Mouse (Mus musculus) ovary, postnatal 10 days (tissue): ENCODE results near the gene Olfr1293-ps.

Source experiments
- DNase-seq: peaks from one replicate; pipeline ENCODE4 v3.0.0; 2022; ENCODE audit warnings: low spot score

Olfr1293-ps gene

DNA sequence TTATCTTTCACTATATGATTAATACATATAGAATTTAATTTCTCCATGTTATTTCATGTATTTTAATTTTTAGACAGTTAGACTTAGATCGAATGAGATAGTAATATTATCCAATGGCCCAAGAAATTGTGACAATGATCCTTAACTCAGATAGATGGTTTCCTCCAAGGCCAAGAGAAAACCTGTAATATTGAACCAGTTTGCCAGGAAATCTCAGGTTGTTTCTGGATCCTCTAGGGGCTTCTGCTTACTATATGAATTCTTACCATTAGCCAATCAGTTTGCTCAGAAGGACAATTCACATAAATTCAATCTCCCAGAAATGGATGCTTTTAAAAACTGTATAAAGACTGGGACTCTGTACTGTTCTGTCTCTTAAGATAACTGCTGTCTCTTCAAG, at the start of gene Olfr1293-ps:
TSS of gene Olfr1293-ps (plus strand) at position 301 of the 400 bp plus-strand sequence.
- no peak for DNase-seq

DNA sequence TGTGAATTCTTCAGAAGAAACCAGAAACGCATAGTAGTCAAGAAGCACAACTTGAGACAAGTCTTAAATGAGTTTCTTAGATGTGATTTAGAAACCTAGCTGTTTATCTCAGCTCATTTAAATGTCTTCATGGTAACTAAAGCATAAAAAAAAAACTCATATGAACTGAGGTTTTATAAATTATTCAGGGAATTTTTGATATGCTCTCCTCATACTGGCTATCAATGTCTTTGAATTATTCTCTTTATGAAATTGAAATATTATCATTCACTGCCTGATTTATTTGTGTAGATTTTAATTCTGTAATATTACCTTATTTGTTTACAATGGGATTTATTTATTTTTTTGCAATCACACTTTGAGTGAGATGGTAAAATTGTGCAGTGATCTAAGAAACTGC, 44.5 kb upstream of the Olfr1293-ps start, which contains the start of gene Olfr1289:
TSS of gene Olfr1289 (plus strand) at position 301 of the 400 bp plus-strand sequence.
- DNase-seq: no peak

DNA sequence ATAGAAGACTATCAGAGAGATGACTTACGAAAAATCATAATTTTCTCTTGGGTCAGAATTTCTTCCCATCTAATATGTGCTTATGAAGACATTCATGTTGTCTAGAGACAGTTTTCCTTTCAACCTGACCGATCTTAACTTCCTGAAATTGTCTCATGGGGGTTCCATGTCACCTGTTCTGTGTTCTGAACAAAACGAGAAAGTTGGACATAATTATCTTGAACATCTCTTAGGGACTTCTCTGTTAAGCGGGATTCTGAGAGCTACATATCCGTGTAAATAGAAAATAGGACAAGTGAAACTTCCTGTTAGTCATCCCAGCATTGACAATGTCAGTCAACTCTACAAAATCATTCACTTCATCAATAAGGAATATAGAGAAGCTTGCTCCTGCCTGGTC, 31.3 kb upstream of the Olfr1293-ps start, which contains the start of gene Olfr1290:
TSS of gene Olfr1290 (minus strand) at position 101 of the 400 bp plus-strand sequence.
- DNase-seq: no peak

DNA sequence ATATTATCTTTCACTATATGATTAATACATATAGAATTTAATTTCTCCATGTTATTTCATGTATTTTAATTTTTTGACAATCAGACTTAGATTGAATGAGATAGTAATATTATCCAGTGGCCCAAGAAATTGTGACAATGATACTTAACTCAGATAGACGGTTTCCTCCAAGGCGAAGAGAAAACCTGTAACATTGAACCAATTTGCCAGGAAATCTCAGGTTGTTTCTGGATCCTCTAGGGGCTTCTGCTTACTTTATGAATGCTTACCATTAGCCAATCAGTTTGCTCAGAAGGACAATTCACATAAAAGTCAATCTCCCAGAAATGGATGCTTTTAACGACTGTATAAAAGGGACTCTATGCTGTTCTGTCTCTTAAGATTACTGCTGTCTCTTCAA, 28.1 kb upstream of the Olfr1293-ps start, which contains the start of gene Olfr1291-ps1:
TSS of gene Olfr1291-ps1 (plus strand) at position 301 of the 400 bp plus-strand sequence.
- DNase-seq: no peak

GRCm38 (mm10) chr2:111517451-111517850, 7.6 kb upstream of the Olfr1293-ps start:
- no peak for DNase-seq

DNA sequence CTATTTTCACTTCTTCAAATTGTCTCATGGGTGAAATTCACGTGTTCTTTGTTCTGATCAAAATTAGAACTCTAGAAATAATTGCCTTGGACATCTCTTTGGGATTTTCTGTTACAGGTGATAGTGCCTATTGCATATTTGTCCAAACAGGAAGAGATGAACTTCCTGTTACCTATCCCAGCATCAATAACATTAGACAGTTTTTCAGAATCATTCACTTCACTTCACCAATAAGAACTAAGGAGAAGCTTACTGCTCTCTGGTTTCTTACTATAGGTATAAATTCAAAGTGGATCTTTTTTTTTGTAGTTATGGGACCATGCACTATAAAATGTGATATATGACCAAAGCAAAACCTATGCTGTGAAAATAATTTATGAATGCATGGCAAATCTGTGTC, 15.2 kb downstream of the Olfr1293-ps start, which contains the start of gene Olfr1294:
TSS of gene Olfr1294 (minus strand) at position 101 of the 400 bp plus-strand sequence.
- no peak for DNase-seq

DNA sequence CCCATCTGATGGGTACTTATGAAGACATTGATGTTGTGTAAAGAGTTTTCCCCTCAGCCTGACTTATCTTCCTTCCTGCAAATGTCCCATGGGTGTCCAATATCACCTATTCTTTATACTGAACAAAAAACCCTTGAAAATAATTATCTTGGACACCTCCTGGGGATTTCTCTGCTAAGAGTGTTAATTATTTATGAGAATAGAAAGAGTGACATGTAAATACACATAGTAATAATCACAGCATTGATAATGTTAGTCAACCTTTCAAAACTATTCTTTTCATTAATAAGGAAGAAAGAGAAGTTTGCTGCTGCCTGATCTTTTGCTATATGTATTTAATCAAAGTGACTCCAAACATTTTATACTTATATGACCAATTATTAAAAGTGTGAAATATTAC, 44.6 kb downstream of the Olfr1293-ps start, which contains the start of gene Olfr1295:
TSS of gene Olfr1295 (minus strand) at position 101 of the 400 bp plus-strand sequence.
- DNase-seq: no peak
